Mouse (Mus musculus) midbrain, embryonic 15.5 days (tissue): ENCODE measurements at regions not wholly inside any gene's neighbourhood (a gene's known extent, or its start where the extent isn't known, plus 50 kb on each side); places are given as distances from the start of the nearest gene placed in this dataset.

Experiments
- microRNA counts: library from miRNA; unstranded; fragments of <30 nt; microRNA quantifications from one replicate; lab custom pipeline; 2016
- microRNA-seq: library from miRNA; unstranded; fragments of <30 nt; microRNA quantifications from one replicate; pipeline ENCODE4, GENCODE M21; 2016

MicroRNA genes in the stretch of these regions (microRNA counts, 519-probe panel; counts per million panel counts)
- microRNA mmu-miR-124 (lab: Ali Mortazavi, UCI) = 5,393 counts per million, percentile 99 among the panel's probes with 10 or more counts

Small RNA genes lying in the stretch of these regions (microRNA-seq; reads per million reads assigned to microRNA genes)
- gene Mir124a-1 (3.5 reads per million, percentile 16 among the genes with 10 or more reads in this experiment), gene Mir3078 (25.4 reads per million, percentile 38 among the genes with 10 or more reads in this experiment)
